Mouse (Mus musculus): ENCODE results near the gene Slc35g3. TPM values are rescaled to one million over a fixed set of nuclear protein-coding genes. Genes with fewer than 3 reads are reported as not detected.

Slc35g3 gene
- polyA plus RNA-seq, 1 experiment from 2014 or later, result not detected

DNA sequence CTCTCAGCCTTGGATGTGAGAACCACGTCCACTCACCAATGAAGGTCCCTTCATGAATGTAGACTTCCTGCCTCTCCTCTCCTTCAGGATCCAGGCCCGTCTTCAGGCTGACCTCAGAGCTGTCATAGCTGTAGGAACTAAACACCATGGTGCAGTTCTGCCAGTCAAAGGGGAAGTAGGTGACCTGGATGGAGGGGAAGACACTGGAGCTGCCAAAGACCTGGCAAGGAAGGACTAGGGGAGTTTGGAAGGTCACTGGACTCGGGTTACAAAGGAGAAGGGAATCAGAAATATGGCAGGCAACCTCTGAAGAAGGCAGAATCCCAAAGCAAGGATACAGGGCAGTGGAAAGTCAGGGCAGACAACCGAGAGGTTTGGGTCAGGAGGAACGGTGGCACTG is 31.7 kb upstream of the Slc35g3 start:
- H3K27me3 ChIP-seq (ENCODE audit: control insufficient read depth, insufficient read depth, low read length), result peaks cover 11% of the 10 kb centered on the region
- no peak for ATAC-seq (ENCODE audit: low FRiP score)
- WGBS, result 62% methylated on average over 5 of the region's 5 CpGs

GRCm38 (mm10) chr11:69791420-69791819 is 29.7 kb upstream of the Slc35g3 start:
- DNase-seq (ENCODE audit: low spot score, missing footprints) (no peak), ATAC-seq (ENCODE audit: low FRiP score) (no peak)
- Histone ChIP-seq H3K9ac (ENCODE audit: low read length) (no peak overlapping the region), H3K27me3 (ENCODE audit: control insufficient read depth, insufficient read depth, low read length) (peaks cover 5% of the 10 kb centered on the region), H3K4me3 (ENCODE audit: low read depth, low read length) (no peak overlapping the region), H3K9me3 (ENCODE audit: control insufficient read depth, low read length) (no peaks in the 10 kb centered on the region), H3K27ac (ENCODE audit: low read depth, low read length) (no peak overlapping the region), H3K36me3 (ENCODE audit: control insufficient read depth, insufficient read depth, low read length) (no peaks in the 10 kb centered on the region), H3K4me2 (no peak overlapping the region), H3K4me1 (ENCODE audit: control insufficient read depth, insufficient read depth, low read length) (peaks cover 4% of the 10 kb centered on the region; the same call in 1 of the 2 replicates)
- WGBS, result 71% methylated on average over 5 of the region's 5 CpGs

More for the DNA sequence above, 31.7 kb upstream of the Slc35g3 start:
- DNase-seq (ENCODE audit: low spot score, missing footprints), result peak; percentile 70
- peaks cover 4% of the 10 kb centered on the region; the same call in 1 of the 2 replicates for H3K4me1 ChIP-seq (ENCODE audit: control insufficient read depth, insufficient read depth, low read length)
- no peaks in the 10 kb centered on the region for H3K9me3 ChIP-seq (ENCODE audit: control insufficient read depth, low read length)
- H3K4me2 ChIP-seq, result no peak overlapping the region
- H3K4me3 ChIP-seq (ENCODE audit: low read depth, low read length), result no peak overlapping the region
- H3K36me3 ChIP-seq (ENCODE audit: control insufficient read depth, insufficient read depth, low read length), result no peaks in the 10 kb centered on the region
- no peak overlapping the region for H3K27ac ChIP-seq (ENCODE audit: low read depth, low read length)
- no peak overlapping the region for H3K9ac ChIP-seq (ENCODE audit: low read length)

DNA sequence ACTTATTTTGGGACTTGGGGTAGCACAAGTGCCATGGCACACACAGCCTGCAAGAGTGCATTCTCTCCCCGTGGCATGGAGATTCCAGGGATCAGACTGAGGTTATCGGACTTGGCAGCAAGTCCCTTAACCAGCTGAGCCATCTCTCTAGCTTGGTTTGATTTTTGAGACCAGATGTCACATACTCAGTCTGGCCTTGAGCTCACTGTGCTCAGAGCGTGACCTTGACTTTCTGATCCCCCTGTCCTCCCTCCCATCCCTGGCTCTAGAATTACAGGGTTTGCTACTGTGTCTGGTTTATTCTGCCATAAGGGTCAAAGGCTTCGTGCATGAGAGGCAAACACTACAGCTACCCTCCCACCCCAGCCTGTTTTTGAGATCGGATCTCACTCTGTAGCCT is 27.7 kb upstream of the Slc35g3 start:
- ATAC-seq (ENCODE audit: low FRiP score), result no peak
- no peak overlapping the region for H3K27ac ChIP-seq (ENCODE audit: low read depth, low read length)
- no peaks in the 10 kb centered on the region for H3K36me3 ChIP-seq (ENCODE audit: control insufficient read depth, insufficient read depth, low read length)
- no peaks in the 10 kb centered on the region for H3K9me3 ChIP-seq (ENCODE audit: control insufficient read depth, low read length)
- no peak overlapping the region for H3K4me2 ChIP-seq
- no peaks in the 10 kb centered on the region for H3K27me3 ChIP-seq (ENCODE audit: control insufficient read depth, insufficient read depth, low read length)
- 76% methylated on average over 5 of the region's 5 CpGs for WGBS
- H3K4me1 ChIP-seq (ENCODE audit: control insufficient read depth, insufficient read depth, low read length), result no peaks in the 10 kb centered on the region
- no peak for DNase-seq (ENCODE audit: low spot score, missing footprints)
- no peak overlapping the region for H3K9ac ChIP-seq (ENCODE audit: low read length)
- H3K4me3 ChIP-seq (ENCODE audit: low read depth, low read length), result no peak overlapping the region

- no peak for ATAC-seq (ENCODE audit: low FRiP score)
- Histone ChIP-seq H3K36me3 (ENCODE audit: control insufficient read depth, insufficient read depth, low read length) (no peaks in the 10 kb centered on the region), H3K9ac (ENCODE audit: low read length) (no peak overlapping the region), H3K27me3 (ENCODE audit: control insufficient read depth, insufficient read depth, low read length) (no peaks in the 10 kb centered on the region), H3K9me3 (ENCODE audit: control insufficient read depth, low read length) (no peaks in the 10 kb centered on the region), H3K4me3 (ENCODE audit: low read depth, low read length) (no peak overlapping the region), H3K4me1 (ENCODE audit: control insufficient read depth, insufficient read depth, low read length) (no peaks in the 10 kb centered on the region), H3K4me2 (no peak overlapping the region), H3K27ac (ENCODE audit: low read depth, low read length) (no peak overlapping the region)
- DNase-seq (ENCODE audit: low spot score, missing footprints), result no peak
- 84% methylated on average over 5 of the region's 5 CpGs for WGBS
Measured at GRCm38 (mm10) chr11:69787306-69787705, 25.5 kb upstream of the Slc35g3 start.

DNA sequence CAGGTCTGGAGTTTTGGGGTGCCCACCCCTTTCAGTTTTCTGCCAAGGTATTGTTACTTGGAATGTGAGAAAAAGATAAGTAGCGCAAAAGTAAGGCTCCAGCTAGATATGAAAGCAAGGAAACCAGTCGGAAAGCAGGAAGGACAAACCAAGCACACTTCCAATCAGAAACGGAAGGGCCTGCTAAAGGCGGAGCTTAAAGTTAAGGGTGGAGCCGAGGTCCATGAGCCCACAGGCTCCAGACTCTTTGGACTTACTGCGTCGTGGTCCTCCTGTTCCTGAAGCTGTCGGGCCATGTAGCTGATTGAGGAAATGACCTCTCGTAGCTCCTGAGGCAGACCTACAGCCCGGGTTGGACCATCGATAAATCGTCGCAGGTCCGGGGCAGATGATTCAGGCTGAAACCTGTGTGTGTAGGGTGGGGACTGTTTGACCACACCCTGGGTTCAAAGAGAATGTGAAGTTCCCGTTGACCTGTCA is 23.1 kb upstream of the Slc35g3 start:
- no peak overlapping the region for H3K9ac ChIP-seq (ENCODE audit: low read length)
- H3K4me1 ChIP-seq (ENCODE audit: control insufficient read depth, insufficient read depth, low read length), result no peaks in the 10 kb centered on the region
- DNase-seq (ENCODE audit: low spot score, missing footprints) (no peak), ATAC-seq (ENCODE audit: low FRiP score) (no peak)
- H3K9me3 ChIP-seq (ENCODE audit: control insufficient read depth, low read length), result no peaks in the 10 kb centered on the region
- H3K4me2 ChIP-seq, result no peak overlapping the region
- H3K4me3 ChIP-seq (ENCODE audit: low read depth, low read length), result no peak overlapping the region
- H3K36me3 ChIP-seq (ENCODE audit: control insufficient read depth, insufficient read depth, low read length), result no peaks in the 10 kb centered on the region
- no peak overlapping the region for H3K27ac ChIP-seq (ENCODE audit: low read depth, low read length)
- WGBS, result 47% methylated on average over 15 of the region's 15 CpGs
- H3K27me3 ChIP-seq (ENCODE audit: control insufficient read depth, insufficient read depth, low read length), result no peaks in the 10 kb centered on the region

DNA sequence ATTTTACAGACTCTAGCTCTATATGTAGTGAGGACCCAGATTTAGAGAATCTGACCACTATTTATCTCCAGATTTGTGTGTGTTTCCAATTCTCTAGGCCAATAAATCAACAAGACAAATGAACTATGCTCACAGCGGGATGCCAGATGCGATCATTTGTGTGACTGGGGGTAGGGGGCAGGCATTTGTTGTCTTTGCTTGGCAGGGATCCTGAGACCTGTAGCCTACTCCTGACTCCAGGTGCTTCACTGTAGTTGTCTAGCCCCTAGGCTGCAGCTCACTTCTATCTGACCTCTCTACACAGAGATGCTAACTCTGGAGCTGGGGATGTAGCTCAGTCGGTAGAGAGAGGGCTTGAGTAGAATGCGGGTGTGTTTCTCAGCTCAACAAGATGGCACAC is 20.1 kb upstream of the Slc35g3 start:
- H3K9ac ChIP-seq (ENCODE audit: low read length), result no peak overlapping the region
- H3K27me3 ChIP-seq (ENCODE audit: control insufficient read depth, insufficient read depth, low read length), result no peaks in the 10 kb centered on the region
- H3K9me3 ChIP-seq (ENCODE audit: control insufficient read depth, low read length), result no peaks in the 10 kb centered on the region
- no peak overlapping the region for H3K27ac ChIP-seq (ENCODE audit: low read depth, low read length)
- no peak for ATAC-seq (ENCODE audit: low FRiP score)
- no peaks in the 10 kb centered on the region for H3K4me1 ChIP-seq (ENCODE audit: control insufficient read depth, insufficient read depth, low read length)
- H3K36me3 ChIP-seq (ENCODE audit: control insufficient read depth, insufficient read depth, low read length), result no peaks in the 10 kb centered on the region
- no peak overlapping the region for H3K4me3 ChIP-seq (ENCODE audit: low read depth, low read length)
- DNase-seq (ENCODE audit: low spot score, missing footprints), result no peak
- no peak overlapping the region for H3K4me2 ChIP-seq
- WGBS, result 43% methylated on average over 4 of the region's 4 CpGs

- ATAC-seq (ENCODE audit: low FRiP score) (no peak), DNase-seq (ENCODE audit: low spot score, missing footprints) (no peak)
- no peak overlapping the region for H3K4me2 ChIP-seq
- no peaks in the 10 kb centered on the region for H3K9me3 ChIP-seq (ENCODE audit: control insufficient read depth, low read length)
- no peaks in the 10 kb centered on the region for H3K4me1 ChIP-seq (ENCODE audit: control insufficient read depth, insufficient read depth, low read length)
- no peak overlapping the region for H3K4me3 ChIP-seq (ENCODE audit: low read depth, low read length)
- no peak overlapping the region for H3K27ac ChIP-seq (ENCODE audit: low read depth, low read length)
- no peaks in the 10 kb centered on the region for H3K36me3 ChIP-seq (ENCODE audit: control insufficient read depth, insufficient read depth, low read length)
- H3K9ac ChIP-seq (ENCODE audit: low read length), result no peak overlapping the region
- WGBS, result 42% methylated on average over 7 of the region's 7 CpGs
- H3K27me3 ChIP-seq (ENCODE audit: control insufficient read depth, insufficient read depth, low read length), result no peaks in the 10 kb centered on the region
Measured at GRCm38 (mm10) chr11:69778985-69779384, 17.2 kb upstream of the Slc35g3 start.

DNA sequence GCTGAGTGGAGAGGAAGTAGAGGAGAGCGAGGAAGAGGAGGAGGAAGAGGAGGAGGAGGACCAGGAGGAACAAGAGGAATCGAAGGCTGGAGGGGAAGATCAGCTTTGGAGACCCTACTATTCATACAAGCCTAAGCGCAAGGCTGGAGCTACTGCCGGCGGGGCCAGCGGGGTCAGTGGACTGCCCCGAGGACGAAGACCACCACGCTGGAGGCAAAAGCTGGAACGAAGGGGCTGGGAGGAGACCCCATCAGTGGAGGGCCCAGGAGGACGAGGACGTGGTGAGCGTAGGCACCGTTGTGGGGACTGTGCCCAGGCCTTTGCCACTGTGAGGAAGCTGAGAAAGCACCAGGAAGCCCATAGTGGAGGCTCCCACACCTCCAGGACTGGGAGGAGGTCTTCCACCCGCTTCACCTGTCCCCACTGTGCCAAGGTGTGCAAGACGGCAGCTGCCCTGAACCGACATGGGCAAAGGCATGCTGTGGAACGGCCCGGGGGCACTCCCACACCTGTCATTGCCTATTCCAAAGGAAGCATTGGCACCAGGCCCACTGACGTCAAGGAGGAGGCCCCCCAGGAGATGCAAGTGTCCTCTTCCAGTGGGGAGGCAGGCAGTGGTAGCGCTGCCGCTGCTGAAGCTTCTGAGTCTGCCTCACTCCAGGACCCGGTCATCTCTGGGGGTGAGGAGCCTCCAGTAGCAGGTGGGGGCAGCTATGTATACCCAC is 16.7 kb upstream of the Slc35g3 start:
- WGBS, result 64% methylated on average over 23 of the region's 23 CpGs
- Histone ChIP-seq H3K4me1 (ENCODE audit: control insufficient read depth, insufficient read depth, low read length) (no peaks in the 10 kb centered on the region), H3K4me3 (ENCODE audit: low read depth, low read length) (no peak overlapping the region), H3K9ac (ENCODE audit: low read length) (no peak overlapping the region), H3K27me3 (ENCODE audit: control insufficient read depth, insufficient read depth, low read length) (no peaks in the 10 kb centered on the region), H3K36me3 (ENCODE audit: control insufficient read depth, insufficient read depth, low read length) (no peaks in the 10 kb centered on the region), H3K27ac (ENCODE audit: low read depth, low read length) (no peak overlapping the region), H3K4me2 (no peak overlapping the region), H3K9me3 (ENCODE audit: control insufficient read depth, low read length) (no peaks in the 10 kb centered on the region)
- ATAC-seq (ENCODE audit: low FRiP score), result no peak
- DNase-seq (ENCODE audit: low spot score, missing footprints), result no peak

GRCm38 (mm10) chr11:69777504-69778257 is 15.9 kb upstream of the Slc35g3 start:
- Histone ChIP-seq H3K4me1 (ENCODE audit: control insufficient read depth, insufficient read depth, low read length) (no peaks in the 10 kb centered on the region), H3K4me3 (ENCODE audit: low read depth, low read length) (no peak overlapping the region), H3K27ac (ENCODE audit: low read depth, low read length) (no peak overlapping the region), H3K9me3 (ENCODE audit: control insufficient read depth, low read length) (no peaks in the 10 kb centered on the region), H3K9ac (ENCODE audit: low read length) (no peak overlapping the region), H3K36me3 (ENCODE audit: control insufficient read depth, insufficient read depth, low read length) (no peaks in the 10 kb centered on the region), H3K4me2 (no peak overlapping the region), H3K27me3 (ENCODE audit: control insufficient read depth, insufficient read depth, low read length) (no peaks in the 10 kb centered on the region)
- ATAC-seq (ENCODE audit: low FRiP score) (no peak), DNase-seq (ENCODE audit: low spot score, missing footprints) (no peak)
- 59% methylated on average over 26 of the region's 26 CpGs for WGBS
